Mouse (Mus musculus) heart, embryonic 11.5 days (tissue): ENCODE results near the gene Rubcnl. TPM values are rescaled to one million over a fixed set of nuclear protein-coding genes. Genes with fewer than 3 reads are reported as not detected.
A peak's percentile ranks its signal among the peaks of the same experiment; 100 is the strongest.

Experiments used
- ATAC-seq: fragments of 200-750 bp; cut with Nextera tagmentation; replicated peaks from 2 replicates; pipeline ENCODE4 v1.8.0; 2017; ENCODE audit warnings: moderate library complexity; ENCODE audit not compliant: insufficient number of reproducible peaks, low FRiP score, low TSS enrichment
- H3K27ac ChIP-seq: fragments of 300-500 bp; sonication (generic); 2 replicates; pipeline ENCODE4 v1.5.1; 2014; ENCODE audit warnings: mild to moderate bottlenecking, low read depth, low read length
- H3K27me3 ChIP-seq: fragments of 300-500 bp; sonication (generic); 2 replicates; pipeline ENCODE4 v1.6.1; 2014; ENCODE audit warnings: mild to moderate bottlenecking, low read length, mixed read lengths; ENCODE audit not compliant: control insufficient read depth, insufficient read depth
- H3K36me3 ChIP-seq: fragments of 300-500 bp; sonication (generic); 2 replicates; pipeline ENCODE4 v1.6.1; 2014; ENCODE audit warnings: mild to moderate bottlenecking, low read length, moderate library complexity, mixed read lengths; ENCODE audit not compliant: control insufficient read depth, insufficient read depth
- H3K4me1 ChIP-seq: fragments of 300-500 bp; sonication (generic); 2 replicates; pipeline ENCODE4 v1.6.1; 2014; ENCODE audit warnings: low read length; ENCODE audit not compliant: control insufficient read depth, insufficient read depth
- H3K4me2 ChIP-seq: fragments of 300-500 bp; sonication (generic); 2 replicates; pipeline ENCODE4 v1.6.1; 2014; ENCODE audit warnings: mild to moderate bottlenecking, moderate library complexity
- H3K4me3 ChIP-seq: fragments of 300-500 bp; sonication (generic); 2 replicates; pipeline ENCODE4 v1.5.1; 2014; ENCODE audit warnings: low read depth, low read length
- H3K9ac ChIP-seq: fragments of 300-500 bp; sonication (generic); 2 replicates; pipeline ENCODE4 v1.6.1; 2014; ENCODE audit warnings: mild to moderate bottlenecking, low read depth, low read length, moderate library complexity
- H3K9me3 ChIP-seq: fragments of 300-500 bp; sonication (generic); replicated peaks from 2 replicates; pipeline ENCODE4 v1.6.1; 2016; ENCODE audit warnings: low read length; ENCODE audit not compliant: control insufficient read depth
- WGBS: fragments of 180-500 bp; shearing (Covaris S2); extraction: QIAGEN DNeasy Blood & Tissue Kit; methylation state at CpG from one replicate; pipeline ENCODE4 v1.1.7; 2014; ENCODE audit not compliant: insufficient replicate concordance; 5-methylcytosine and 5-hydroxymethylcytosine counted together
- polyA plus RNA-seq: library from polyadenylated mRNA; unstranded; fragments of >200 nt; fragmentation: Nextera tagmentation; extraction: Ambion mirVana; gene quantifications from 2 replicates; pipeline ENCODE4 v1.2.1, GENCODE M21; 2014

Gene Rubcnl
- polyA plus RNA-seq, 1 experiment from 2014 or later, result 1.1 TPM

GRCm38 (mm10) chr14:75052451-75052850 is 36.6 kb downstream of the Rubcnl start:
- ATAC-seq, result no peak
- 63% methylated on average over 8 of the region's 8 CpGs for WGBS
- Histone ChIP-seq H3K36me3 (no peaks in the 10 kb centered on the region), H3K9me3 (no peaks in the 10 kb centered on the region), H3K9ac (no peak overlapping the region), H3K27me3 (no peaks in the 10 kb centered on the region), H3K4me3 (no peak overlapping the region), H3K4me2 (no peak overlapping the region), H3K4me1 (0 out of 2 replicates have a peak, but pooled peaks cover 3% of the 10 kb centered on the region), H3K27ac (no peak overlapping the region)

DNA sequence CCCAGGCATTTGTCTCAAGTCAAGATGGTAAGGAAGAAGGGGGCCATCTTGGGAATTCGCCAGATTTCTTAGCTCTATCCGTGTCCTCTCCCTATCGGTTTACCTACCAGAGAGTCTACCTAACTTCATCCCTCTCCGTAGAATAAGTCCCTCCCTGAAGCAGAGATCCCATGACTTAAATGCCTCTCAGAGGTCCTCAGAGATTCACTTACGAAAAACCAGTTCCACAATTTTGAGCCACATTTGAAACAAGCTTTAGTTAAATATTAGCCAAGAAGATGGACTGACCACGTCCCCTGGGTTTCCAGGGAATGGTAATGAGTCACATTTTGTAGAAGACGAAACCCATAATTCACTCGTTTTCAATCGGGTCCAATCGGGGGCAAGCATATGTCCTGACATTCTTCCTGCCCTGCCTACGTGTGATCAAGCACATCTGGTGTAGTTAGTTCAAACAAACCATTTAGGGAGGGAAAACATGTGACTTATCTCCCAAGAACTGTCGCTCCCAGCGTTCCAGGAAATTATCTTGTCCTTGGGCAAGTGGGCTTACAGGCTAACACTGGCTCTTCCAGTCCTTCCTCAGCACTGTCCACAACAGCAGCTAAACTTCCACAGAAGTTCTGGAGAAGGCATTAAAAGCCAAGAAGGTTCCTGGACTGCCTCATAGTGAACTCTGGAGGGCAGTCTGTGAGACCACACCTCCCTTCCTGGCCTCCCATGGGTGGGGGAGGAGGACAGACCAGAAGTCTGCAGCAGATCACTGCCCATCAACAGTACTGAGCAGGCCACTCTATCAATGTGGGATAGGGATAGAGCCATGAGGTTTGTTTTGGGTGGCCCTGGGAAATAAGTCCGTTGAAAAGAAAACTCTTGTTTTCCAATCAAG is 38.9 kb downstream of the Rubcnl start:
- no peak overlapping the region for H3K27ac ChIP-seq
- H3K27me3 ChIP-seq, result no peaks in the 10 kb centered on the region
- no peak for ATAC-seq
- 67% methylated on average over 14 of the region's 14 CpGs for WGBS
- H3K4me2 ChIP-seq, result no peak overlapping the region
- no peaks in the 10 kb centered on the region for H3K36me3 ChIP-seq
- H3K4me3 ChIP-seq, result no peak overlapping the region
- H3K9ac ChIP-seq, result no peak overlapping the region
- no peaks in the 10 kb centered on the region for H3K9me3 ChIP-seq
- 0 out of 2 replicates have a peak, but pooled peaks cover 3% of the 10 kb centered on the region for H3K4me1 ChIP-seq

DNA sequence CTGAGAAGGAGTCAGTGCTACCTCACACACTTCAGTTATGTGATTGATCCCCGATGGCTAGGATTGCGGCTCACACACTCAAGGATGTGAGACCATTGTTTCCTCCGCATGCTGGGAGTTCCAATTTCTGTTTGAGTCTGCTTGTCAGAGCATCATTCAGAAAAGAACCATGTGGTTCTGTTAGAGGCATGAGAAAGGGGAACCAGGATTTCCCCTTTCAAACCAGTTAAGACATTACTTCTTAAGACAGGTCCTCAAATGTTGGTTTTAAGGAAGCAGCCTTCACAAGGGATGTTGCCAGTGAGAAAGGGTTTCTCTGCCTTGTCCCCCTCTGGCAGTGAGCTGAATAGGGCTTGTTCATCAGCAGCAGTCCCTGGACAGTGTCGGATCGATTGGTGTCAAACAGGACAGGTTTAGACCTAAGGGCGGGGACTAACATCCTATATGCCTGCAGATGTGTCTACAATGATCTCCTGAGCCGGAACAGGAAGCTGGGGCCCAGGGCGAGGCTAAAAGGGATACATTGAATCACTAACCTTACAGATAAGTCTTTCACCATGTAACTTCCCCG is 41.1 kb downstream of the Rubcnl start:
- Histone ChIP-seq H3K4me2 (no peak overlapping the region), H3K9ac (no peak overlapping the region), H3K4me1 (0 out of 2 replicates have a peak, but pooled peaks cover 3% of the 10 kb centered on the region), H3K27ac (no peak overlapping the region), H3K4me3 (no peak overlapping the region), H3K36me3 (no peaks in the 10 kb centered on the region), H3K27me3 (no peaks in the 10 kb centered on the region), H3K9me3 (no peaks in the 10 kb centered on the region)
- 65% methylated on average over 9 of the region's 9 CpGs for WGBS
- ATAC-seq, result no peak

DNA sequence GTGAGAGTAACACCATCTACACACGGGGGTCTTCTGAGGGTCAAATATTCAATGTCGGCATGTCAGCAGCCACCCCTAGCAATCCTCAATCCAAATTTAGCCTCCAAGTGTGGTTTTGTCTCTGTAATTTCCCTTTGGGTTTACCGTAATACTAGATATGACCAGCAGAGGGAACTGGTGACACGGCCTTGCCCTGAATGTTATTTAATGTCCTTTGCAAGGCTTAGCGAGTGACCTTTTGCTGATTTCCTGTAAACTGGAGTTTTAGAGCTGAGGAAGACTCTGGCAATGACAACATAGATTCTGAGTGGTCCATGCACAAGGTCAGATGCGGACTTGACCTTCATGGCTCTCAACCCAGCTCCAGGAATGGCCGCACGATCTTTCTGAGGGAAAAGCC is 44.7 kb downstream of the Rubcnl start:
- H3K4me2 ChIP-seq, result no peak overlapping the region
- H3K27ac ChIP-seq, result peak overlapping the region; percentile 41; the same call in 1 of the 2 replicates
- 34% methylated on average over 8 of the region's 8 CpGs for WGBS

DNA sequence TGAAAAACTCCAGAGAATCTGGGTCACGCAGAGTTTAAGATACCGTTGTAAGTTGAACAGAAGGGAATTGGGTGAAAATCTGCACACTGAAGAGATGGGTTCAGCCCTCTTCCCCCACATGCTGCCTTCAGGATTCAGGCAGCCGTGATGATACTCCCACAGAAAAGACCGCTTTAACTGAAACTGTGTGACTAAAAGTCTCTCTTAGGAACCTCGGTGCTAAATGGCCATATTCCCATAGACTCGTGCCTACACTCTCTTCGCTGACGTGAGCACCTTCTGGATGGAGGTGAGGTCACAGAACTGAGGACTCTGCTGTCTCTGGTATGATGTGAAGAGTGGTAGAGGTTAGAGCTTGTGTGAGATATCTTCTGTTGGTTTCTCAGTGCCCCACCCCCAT is 48.1 kb downstream of the Rubcnl start:
- Histone ChIP-seq H3K27ac (no peak overlapping the region), H3K36me3 (no peaks in the 10 kb centered on the region), H3K27me3 (no peaks in the 10 kb centered on the region), H3K4me3 (no peak overlapping the region), H3K4me2 (no peak overlapping the region), H3K9ac (no peak overlapping the region), H3K9me3 (no peaks in the 10 kb centered on the region), H3K4me1 (no peaks in the 10 kb centered on the region)
- no peak for ATAC-seq
- WGBS, result 88% methylated on average over 8 of the region's 8 CpGs

More for the DNA sequence above, 44.7 kb downstream of the Rubcnl start:
- ATAC-seq, result no peak
- Histone ChIP-seq H3K27me3 (no peaks in the 10 kb centered on the region), H3K4me3 (no peak overlapping the region), H3K4me1 (no peaks in the 10 kb centered on the region), H3K9ac (no peak overlapping the region), H3K36me3 (no peaks in the 10 kb centered on the region), H3K9me3 (no peaks in the 10 kb centered on the region)

GRCm38 (mm10) chr14:75064520-75064919 is 48.7 kb downstream of the Rubcnl start:
- 81% methylated on average over 7 of the region's 7 CpGs for WGBS
- Histone ChIP-seq H3K4me2 (no peak overlapping the region), H3K27me3 (no peaks in the 10 kb centered on the region), H3K4me3 (no peak overlapping the region), H3K4me1 (no peaks in the 10 kb centered on the region), H3K27ac (no peak overlapping the region), H3K36me3 (no peaks in the 10 kb centered on the region), H3K9me3 (no peaks in the 10 kb centered on the region), H3K9ac (no peak overlapping the region)
- no peak for ATAC-seq

DNA sequence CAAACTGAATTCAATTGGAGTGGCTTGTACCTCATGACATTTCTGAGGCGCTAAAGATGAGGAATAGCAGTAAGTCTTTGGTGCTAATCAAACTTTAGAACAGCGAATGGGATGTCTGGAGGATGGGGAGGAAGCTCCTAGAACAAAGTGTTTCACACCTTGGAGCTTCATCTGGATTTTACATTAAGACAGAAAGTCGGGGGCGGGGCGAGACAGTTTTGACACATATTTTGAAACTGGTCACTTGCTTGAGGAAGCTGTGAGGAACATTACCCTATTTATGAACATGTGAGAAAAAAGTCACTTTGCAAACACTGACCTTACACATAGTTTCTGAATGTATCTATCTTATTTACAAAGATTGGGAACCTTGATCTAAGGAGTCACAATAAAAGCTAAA is 49.4 kb downstream of the Rubcnl start:
- Histone ChIP-seq H3K9me3 (no peaks in the 10 kb centered on the region), H3K36me3 (no peaks in the 10 kb centered on the region), H3K27ac (no peak overlapping the region), H3K4me3 (no peak overlapping the region), H3K27me3 (no peaks in the 10 kb centered on the region), H3K9ac (no peak overlapping the region), H3K4me2 (no peak overlapping the region), H3K4me1 (no peaks in the 10 kb centered on the region)
- ATAC-seq, result no peak
- 86% methylated on average over 5 of the region's 5 CpGs for WGBS

- no peak overlapping the region for H3K4me2 ChIP-seq
Measured at GRCm38 (mm10) chr14:75068430-75069112, 52.7 kb downstream of the Rubcnl start.

More at GRCm38 (mm10) chr14:75068430-75069112, 52.7 kb downstream of the Rubcnl start:
- H3K9ac ChIP-seq, result no peak overlapping the region
- ATAC-seq, result no peak
- H3K36me3 ChIP-seq, result no peaks in the 10 kb centered on the region
- H3K27ac ChIP-seq, result no peak overlapping the region
- WGBS, result 85% methylated on average over 19 of the region's 19 CpGs
- H3K4me3 ChIP-seq, result no peak overlapping the region
- no peaks in the 10 kb centered on the region for H3K4me1 ChIP-seq
- no peaks in the 10 kb centered on the region for H3K9me3 ChIP-seq
- no peaks in the 10 kb centered on the region for H3K27me3 ChIP-seq
